Mouse (Mus musculus) midbrain, embryonic 16.5 days (tissue): Measurements from ENCODE around the gene Serpinf2. TPM values are rescaled to one million over a fixed set of nuclear protein-coding genes. Genes with fewer than 3 reads are reported as not detected.

Experiments
- ATAC-seq: fragments of 200-750 bp; cut with Nextera tagmentation; 2 replicates; pipeline ENCODE4 v1.8.0; 2017; ENCODE audit warnings: moderate TSS enrichment
- H3K27ac ChIP-seq: fragments of 300-500 bp; sonication (generic); 2 replicates; pipeline ENCODE4 v1.5.1; 2014; ENCODE audit warnings: mild to moderate bottlenecking, low read length, mixed read lengths
- H3K27me3 ChIP-seq: fragments of 300-500 bp; sonication (generic); 2 replicates; pipeline ENCODE4 v1.6.1; 2014; ENCODE audit warnings: low read depth, low read length, mixed read lengths; ENCODE audit not compliant: control insufficient read depth, insufficient read depth
- H3K36me3 ChIP-seq: fragments of 300-500 bp; sonication (generic); 2 replicates; pipeline ENCODE4 v1.6.1; 2014; ENCODE audit warnings: mild to moderate bottlenecking, low read length, moderate library complexity, mixed read lengths; ENCODE audit not compliant: control insufficient read depth, insufficient read depth
- H3K4me1 ChIP-seq: fragments of 300-500 bp; sonication (generic); 2 replicates; pipeline ENCODE4 v1.6.1; 2014; ENCODE audit warnings: mild to moderate bottlenecking, low read length, mixed read lengths; ENCODE audit not compliant: control insufficient read depth, insufficient read depth
- H3K4me2 ChIP-seq: fragments of 300-500 bp; sonication (generic); 2 replicates; pipeline ENCODE4 v1.6.1; 2014; ENCODE audit warnings: mild to moderate bottlenecking, low read length, mixed read lengths
- H3K4me3 ChIP-seq: fragments of 300-500 bp; sonication (generic); 2 replicates; pipeline ENCODE4 v1.5.1; 2014; ENCODE audit warnings: low read depth, mild to moderate bottlenecking, low read length, moderate library complexity, mixed read lengths
- H3K9ac ChIP-seq: fragments of 300-500 bp; sonication (generic); 2 replicates; pipeline ENCODE4 v1.6.1; 2014; ENCODE audit warnings: low read depth, low read length, mixed read lengths
- H3K9me3 ChIP-seq: fragments of 300-500 bp; sonication (generic); replicated peaks from 2 replicates; pipeline ENCODE4 v1.6.1; 2014; ENCODE audit warnings: mild to moderate bottlenecking, low read length, mixed read lengths; ENCODE audit not compliant: control insufficient read depth, poor library complexity, severe bottlenecking
- WGBS: fragments of 180-500 bp; shearing (Covaris S2); extraction: QIAGEN DNeasy Blood & Tissue Kit; methylation state at CpG from one replicate; pipeline ENCODE4 v1.1.7; 2014; 5-methylcytosine and 5-hydroxymethylcytosine counted together
- polyA plus RNA-seq: library from polyadenylated mRNA; unstranded; fragments of >200 nt; fragmentation: Nextera tagmentation; extraction: Ambion mirVana; gene quantifications from 2 replicates; pipeline ENCODE4 v1.2.1, GENCODE M21; 2015

Gene Serpinf2
- polyA plus RNA-seq, 1 experiment from 2014 or later: not detected

DNA sequence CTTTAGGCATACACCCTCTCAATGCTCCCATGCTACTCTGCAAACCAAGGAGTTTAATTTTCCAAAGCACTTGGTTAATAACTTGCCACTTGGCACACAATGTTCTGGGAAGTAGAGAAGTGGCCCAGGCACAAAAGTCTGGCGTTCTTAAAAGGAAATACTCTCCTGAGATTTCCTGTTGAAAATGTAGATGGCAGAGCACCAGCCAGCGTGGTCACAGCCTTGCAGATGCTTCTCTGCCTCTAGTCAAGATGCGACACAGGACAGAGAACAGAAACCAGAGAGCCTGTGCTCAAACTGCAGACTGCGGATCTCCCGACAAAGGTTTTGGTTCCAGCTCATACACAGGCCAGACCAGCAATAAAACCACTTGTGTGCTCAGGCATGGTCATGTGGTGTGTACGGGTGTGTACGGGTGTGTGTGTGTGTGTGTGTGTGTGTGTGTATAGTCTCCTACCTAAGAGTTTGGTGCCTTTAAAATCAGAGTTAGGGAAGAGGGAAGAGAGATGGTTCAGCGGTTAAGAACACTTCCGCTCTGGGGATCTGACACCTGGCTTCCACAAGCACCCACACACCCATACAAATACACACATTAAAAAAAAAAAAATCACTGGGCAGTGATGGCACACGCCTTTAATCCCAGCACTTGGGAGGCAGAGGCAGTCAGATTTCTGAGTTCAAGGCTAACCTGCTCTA lies 15.8 kb upstream of the Serpinf2 start:
- Histone ChIP-seq H3K9me3 (no peaks in the 10 kb centered on the region), H3K27ac (peak overlapping the region; percentile 44), H3K4me3 (peak overlapping the region; percentile 81), H3K9ac (peak overlapping the region; percentile 82), H3K4me1 (peaks cover 25% of the 10 kb centered on the region), H3K36me3 (no peaks in the 10 kb centered on the region), H3K4me2 (peak overlapping the region; percentile 97), H3K27me3 (no peaks in the 10 kb centered on the region)
- ATAC-seq: no peak
- 79% methylated on average over 10 of the region's 10 CpGs for WGBS

DNA sequence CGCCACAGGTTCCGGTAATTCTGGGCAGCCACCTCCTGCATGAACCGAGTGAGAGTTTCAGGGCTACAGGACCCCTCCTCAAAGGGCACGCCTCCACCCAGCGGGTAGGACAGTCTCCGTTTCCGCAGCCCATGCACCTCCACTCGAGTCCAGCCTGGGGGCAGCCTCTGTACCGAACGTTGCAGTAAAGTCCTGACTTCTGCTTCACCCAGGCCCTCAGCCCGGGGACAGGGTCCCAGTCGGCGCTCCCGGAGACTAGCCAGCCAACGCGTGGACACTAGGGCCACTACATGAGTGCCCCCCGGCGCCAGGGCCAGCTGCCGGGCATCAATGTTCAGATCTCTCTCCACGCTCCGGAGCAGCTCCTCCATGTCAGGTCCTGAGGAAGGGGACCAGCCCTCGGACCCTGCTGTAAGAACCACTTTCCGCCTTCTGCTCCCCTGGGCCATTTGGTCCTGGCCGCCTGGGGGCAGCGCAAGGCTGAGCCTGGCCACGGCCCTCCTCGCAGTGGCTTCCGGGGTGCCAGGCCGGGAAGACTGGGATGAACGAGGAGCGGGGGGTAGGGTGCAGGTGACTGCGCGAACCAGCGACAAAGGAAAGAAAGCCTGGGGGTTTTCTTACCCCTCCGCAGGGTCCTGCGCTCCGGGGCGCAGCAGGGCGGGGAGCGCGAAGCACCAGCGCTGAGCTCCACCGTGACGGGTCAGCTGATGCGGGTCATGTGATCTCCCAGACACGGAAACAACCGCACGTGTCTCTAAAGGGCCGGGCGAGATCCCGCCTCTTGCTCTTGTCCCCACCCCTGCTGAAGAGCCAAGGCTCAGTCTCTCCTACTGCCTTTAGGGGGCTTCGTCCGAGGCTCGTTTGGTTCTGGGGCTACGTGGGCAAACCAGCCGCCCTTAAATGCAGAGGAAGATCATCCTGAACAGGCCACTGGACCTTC lies 14.9 kb upstream of the Serpinf2 start, which contains the start of gene Wdr81:
TSS of gene Wdr81 (minus strand) at position 727 of the 940 bp plus-strand sequence.
- Histone ChIP-seq H3K4me2 (peak within 1 kb of the TSS; percentile 97), H3K4me3 (peak within 1 kb of the TSS; percentile 81), H3K27ac (peak within 1 kb of the TSS; percentile 50), H3K9me3 (no peaks in the 10 kb centered on the region), H3K9ac (peak within 1 kb of the TSS; percentile 82), H3K36me3 (peaks cover 2% of the 10 kb centered on the region), H3K27me3 (no peaks in the 10 kb centered on the region), H3K4me1 (peaks cover 19% of the 10 kb centered on the region)
- peak; percentile 95 for ATAC-seq
- 2% methylated on average over 53 of the region's 56 CpGs for WGBS

DNA sequence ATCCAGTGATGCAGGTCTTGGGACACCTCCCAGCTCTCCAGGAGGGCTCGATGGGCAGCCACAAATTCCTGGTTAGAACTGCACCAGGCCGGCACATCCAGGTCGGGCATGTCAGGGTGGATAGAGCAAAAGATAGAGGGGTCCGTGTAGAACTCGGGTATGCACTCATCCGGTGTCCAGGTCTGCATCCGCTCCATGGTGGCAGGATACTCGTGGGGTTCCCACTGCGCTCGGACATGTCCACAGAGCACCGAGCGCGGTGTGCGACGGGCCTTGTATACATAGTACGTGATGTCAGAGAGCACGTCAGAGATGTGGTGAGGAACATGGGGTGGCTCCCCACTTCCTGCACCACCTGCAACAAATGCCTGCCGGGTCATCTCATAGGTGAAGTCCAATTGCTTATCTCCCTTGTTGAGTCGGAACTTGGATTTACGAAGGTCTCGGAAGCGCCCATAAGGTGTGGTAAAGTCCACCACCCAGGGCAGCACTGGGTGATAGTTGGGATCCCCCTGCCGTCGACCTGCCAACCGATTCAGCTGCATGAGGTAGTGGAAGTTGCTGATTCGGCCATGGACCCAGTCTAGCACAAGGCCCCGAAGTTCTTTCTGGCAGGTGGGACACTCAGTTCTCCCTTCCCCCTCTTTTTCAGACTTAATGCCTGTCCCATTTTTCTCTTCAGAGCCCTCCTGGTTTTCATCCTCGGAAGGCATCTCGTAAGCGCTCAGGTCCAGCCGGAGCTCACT lies 13.6 kb upstream of the Serpinf2 start:
- 92% methylated on average over 31 of the region's 31 CpGs for WGBS
- peaks cover 19% of the 10 kb centered on the region for H3K4me1 ChIP-seq
- H3K36me3 ChIP-seq: peaks cover 11% of the 10 kb centered on the region
- no peak overlapping the region for H3K9ac ChIP-seq
- peak overlapping the region; percentile 97; the same call in 1 of the 2 replicates for H3K4me2 ChIP-seq
- H3K27ac ChIP-seq: no peak overlapping the region
- no peaks in the 10 kb centered on the region for H3K27me3 ChIP-seq
- H3K9me3 ChIP-seq: no peaks in the 10 kb centered on the region
- ATAC-seq: no peak
- H3K4me3 ChIP-seq: no peak overlapping the region

- no peak for ATAC-seq
- H3K4me1 ChIP-seq: peaks cover 19% of the 10 kb centered on the region
- no peaks in the 10 kb centered on the region for H3K9me3 ChIP-seq
- no peaks in the 10 kb centered on the region for H3K27me3 ChIP-seq
- WGBS: 91% methylated on average over 8 of the region's 8 CpGs
- H3K36me3 ChIP-seq: peaks cover 14% of the 10 kb centered on the region
- H3K27ac ChIP-seq: no peak overlapping the region
- no peak overlapping the region for H3K4me3 ChIP-seq
- no peak overlapping the region for H3K9ac ChIP-seq
- H3K4me2 ChIP-seq: no peak overlapping the region
Observed at GRCm38 (mm10) chr11:75452081-75452480, 12.7 kb upstream of the Serpinf2 start.

- no peaks in the 10 kb centered on the region for H3K9me3 ChIP-seq
- no peak for ATAC-seq
- no peaks in the 10 kb centered on the region for H3K27me3 ChIP-seq
- H3K27ac ChIP-seq: no peak overlapping the region
- WGBS: 94% methylated on average over 15 of the region's 15 CpGs
- peaks cover 19% of the 10 kb centered on the region for H3K4me1 ChIP-seq
- peaks cover 17% of the 10 kb centered on the region for H3K36me3 ChIP-seq
- no peak overlapping the region for H3K4me3 ChIP-seq
- H3K9ac ChIP-seq: 0 out of 2 replicates have a peak overlapping the region, but pooled peaks have one; percentile 20
- no peak overlapping the region for H3K4me2 ChIP-seq
Observed at GRCm38 (mm10) chr11:75450936-75451335, 11.5 kb upstream of the Serpinf2 start.

- peaks cover 19% of the 10 kb centered on the region for H3K4me1 ChIP-seq
- ATAC-seq: no peak
- WGBS: 87% methylated on average over 8 of the region's 8 CpGs
- H3K27ac ChIP-seq: no peak overlapping the region
- H3K9me3 ChIP-seq: no peaks in the 10 kb centered on the region
- H3K27me3 ChIP-seq: no peaks in the 10 kb centered on the region
- peaks cover 20% of the 10 kb centered on the region for H3K36me3 ChIP-seq
- H3K4me3 ChIP-seq: no peak overlapping the region
- 0 out of 2 replicates have a peak overlapping the region, but pooled peaks have one; percentile 20 for H3K9ac ChIP-seq
- H3K4me2 ChIP-seq: no peak overlapping the region
Observed at GRCm38 (mm10) chr11:75450304-75450908, 11.0 kb upstream of the Serpinf2 start.

GRCm38 (mm10) chr11:75449695-75450094 lies 10.3 kb upstream of the Serpinf2 start:
- 90% methylated on average over 7 of the region's 7 CpGs for WGBS
- Histone ChIP-seq H3K27ac (no peak overlapping the region), H3K27me3 (no peaks in the 10 kb centered on the region), H3K4me2 (no peak overlapping the region), H3K9ac (no peak overlapping the region), H3K4me1 (peaks cover 14% of the 10 kb centered on the region), H3K36me3 (peaks cover 24% of the 10 kb centered on the region), H3K9me3 (no peaks in the 10 kb centered on the region), H3K4me3 (no peak overlapping the region)
- ATAC-seq: no peak

- 73% methylated on average over 3 of the region's 3 CpGs for WGBS
Observed at GRCm38 (mm10) chr11:75448575-75448974, 9.2 kb upstream of the Serpinf2 start.

More at GRCm38 (mm10) chr11:75448575-75448974, 9.2 kb upstream of the Serpinf2 start:
- Histone ChIP-seq H3K9me3 (no peaks in the 10 kb centered on the region), H3K4me3 (no peak overlapping the region), H3K9ac (no peak overlapping the region), H3K27me3 (no peaks in the 10 kb centered on the region), H3K36me3 (peaks cover 24% of the 10 kb centered on the region), H3K4me1 (peaks cover 9% of the 10 kb centered on the region), H3K27ac (no peak overlapping the region), H3K4me2 (no peak overlapping the region)
- ATAC-seq: no peak
